Mouse (Mus musculus) liver, embryonic 16.5 days (tissue): ENCODE measurements around the gene Prrt3. TPM values are rescaled to one million over a fixed set of nuclear protein-coding genes. Genes with fewer than 3 reads are reported as not detected.

Experiments
- ATAC-seq: fragments of 200-750 bp; cut with Nextera tagmentation; 2 replicates; pipeline ENCODE4 v1.8.0; 2017; ENCODE audit warnings: low read depth, mild to moderate bottlenecking, moderate number of reproducible peaks, moderate library complexity
- H3K27ac ChIP-seq: fragments of 300-500 bp; sonication (generic); 2 replicates; pipeline ENCODE4 v1.5.1; 2014; ENCODE audit warnings: mild to moderate bottlenecking, low read length
- H3K27me3 ChIP-seq: fragments of 300-500 bp; sonication (generic); 2 replicates; pipeline ENCODE4 v1.6.1; 2014; ENCODE audit warnings: low read depth, low read length, mixed read lengths; ENCODE audit not compliant: control insufficient read depth, insufficient read depth
- H3K36me3 ChIP-seq: fragments of 300-500 bp; sonication (generic); 2 replicates; pipeline ENCODE4 v1.6.1; 2014; ENCODE audit warnings: mild to moderate bottlenecking; ENCODE audit not compliant: control insufficient read depth, insufficient read depth
- H3K4me1 ChIP-seq: fragments of 300-500 bp; sonication (generic); 2 replicates; pipeline ENCODE4 v1.6.1; 2014; ENCODE audit warnings: low read depth, low read length, mixed read lengths; ENCODE audit not compliant: control insufficient read depth
- H3K4me2 ChIP-seq: fragments of 300-500 bp; sonication (generic); 2 replicates; pipeline ENCODE4 v1.6.1; 2014; ENCODE audit warnings: low read depth, low read length, mixed read lengths
- H3K4me3 ChIP-seq: fragments of 300-500 bp; sonication (generic); 2 replicates; pipeline ENCODE4 v1.5.1; 2014; ENCODE audit warnings: low read depth, mild to moderate bottlenecking, low read length
- H3K9ac ChIP-seq: fragments of 300-500 bp; sonication (generic); 2 replicates; pipeline ENCODE4 v1.6.1; 2014; ENCODE audit warnings: low read depth, low read length
- H3K9me3 ChIP-seq: fragments of 300-500 bp; sonication (generic); replicated peaks from 2 replicates; pipeline ENCODE4 v1.6.1; 2016; ENCODE audit warnings: low read length; ENCODE audit not compliant: control insufficient read depth
- WGBS: fragments of 180-500 bp; shearing (Covaris S2); extraction: QIAGEN DNeasy Blood & Tissue Kit; methylation state at CpG from one replicate; pipeline ENCODE4 v1.1.7; 2014; ENCODE audit not compliant: insufficient replicate concordance; 5-methylcytosine and 5-hydroxymethylcytosine counted together
- polyA plus RNA-seq: library from polyadenylated mRNA; unstranded; fragments of >200 nt; fragmentation: Nextera tagmentation; extraction: Ambion mirVana; gene quantifications from 2 replicates; pipeline ENCODE4 v1.2.1, GENCODE M21; 2015

Gene Prrt3
- polyA plus RNA-seq, 1 experiment from 2014 or later, result 0.05 TPM

- ATAC-seq, result no peak
- Histone ChIP-seq H3K4me1 (peaks cover 8% of the 10 kb centered on the region), H3K9me3 (no peaks in the 10 kb centered on the region), H3K27me3 (peaks cover 20% of the 10 kb centered on the region), H3K27ac (no peak overlapping the region), H3K4me3 (no peak overlapping the region), H3K36me3 (no peaks in the 10 kb centered on the region), H3K9ac (no peak overlapping the region; the same call in 1 of the 2 replicates), H3K4me2 (no peak overlapping the region)
- WGBS, result 70% methylated on average over 3 of the region's 3 CpGs
These were observed 33.2 kb downstream of the Prrt3 start for GRCm38 (mm10) chr6:113468512-113468911.

GRCm38 (mm10) chr6:113465602-113466001 lies 36.1 kb downstream of the Prrt3 start:
- H3K4me2 ChIP-seq, result no peak overlapping the region
- 57% methylated on average over 5 of the region's 5 CpGs for WGBS
- H3K9me3 ChIP-seq, result no peaks in the 10 kb centered on the region
- H3K27ac ChIP-seq, result no peak overlapping the region
- no peak overlapping the region for H3K9ac ChIP-seq
- no peak overlapping the region for H3K4me3 ChIP-seq
- peaks cover 13% of the 10 kb centered on the region for H3K27me3 ChIP-seq
- ATAC-seq, result no peak
- peaks cover 8% of the 10 kb centered on the region for H3K4me1 ChIP-seq
- no peaks in the 10 kb centered on the region for H3K36me3 ChIP-seq

- no peaks in the 10 kb centered on the region for H3K36me3 ChIP-seq
These were observed 37.7 kb downstream of the Prrt3 start for GRCm38 (mm10) chr6:113464040-113464439.

GRCm38 (mm10) chr6:113458635-113459034 lies 43.1 kb downstream of the Prrt3 start:
- Histone ChIP-seq H3K4me3 (no peak overlapping the region), H3K36me3 (no peaks in the 10 kb centered on the region), H3K4me2 (no peak overlapping the region), H3K4me1 (no peaks in the 10 kb centered on the region), H3K27ac (no peak overlapping the region), H3K9me3 (no peaks in the 10 kb centered on the region), H3K27me3 (no peaks in the 10 kb centered on the region), H3K9ac (no peak overlapping the region)
- 54% methylated on average over 10 of the region's 10 CpGs for WGBS
- ATAC-seq, result no peak

More at GRCm38 (mm10) chr6:113464040-113464439, 37.7 kb downstream of the Prrt3 start:
- no peak overlapping the region for H3K4me3 ChIP-seq
- H3K27me3 ChIP-seq, result no peaks in the 10 kb centered on the region
- H3K9me3 ChIP-seq, result no peaks in the 10 kb centered on the region
- H3K27ac ChIP-seq, result no peak overlapping the region
- 54% methylated on average over 7 of the region's 7 CpGs for WGBS
- H3K4me2 ChIP-seq, result no peak overlapping the region
- ATAC-seq, result no peak
- no peak overlapping the region for H3K9ac ChIP-seq
- no peaks in the 10 kb centered on the region; the same call in none of the 2 replicates for H3K4me1 ChIP-seq

GRCm38 (mm10) chr6:113457952-113458534 lies 43.7 kb downstream of the Prrt3 start, which contains the start of gene Il17re:
Gene Il17re (plus strand): TSS chr6:113458484.
- WGBS, result 19% methylated on average over 10 of the region's 10 CpGs
- Histone ChIP-seq H3K4me2 (no peak within 1 kb of the TSS), H3K4me3 (no peak within 1 kb of the TSS)

GRCm38 (mm10) chr6:113455007-113455406 lies 46.7 kb downstream of the Prrt3 start:
- Histone ChIP-seq H3K9me3 (no peaks in the 10 kb centered on the region), H3K27ac (no peak overlapping the region), H3K27me3 (no peaks in the 10 kb centered on the region), H3K4me2 (no peak overlapping the region), H3K4me1 (no peaks in the 10 kb centered on the region), H3K9ac (no peak overlapping the region), H3K36me3 (no peaks in the 10 kb centered on the region), H3K4me3 (no peak overlapping the region)
- no peak for ATAC-seq
- WGBS, result 28% methylated on average over 5 of the region's 5 CpGs

More at GRCm38 (mm10) chr6:113457952-113458534, 43.7 kb downstream of the Prrt3 start, which contains the start of gene Il17re:
- no peak for ATAC-seq
- no peaks in the 10 kb centered on the region for H3K9me3 ChIP-seq
- no peak within 1 kb of the TSS for H3K9ac ChIP-seq
- H3K36me3 ChIP-seq, result no peaks in the 10 kb centered on the region
- H3K27ac ChIP-seq, result no peak within 1 kb of the TSS
- H3K4me1 ChIP-seq, result no peaks in the 10 kb centered on the region
- H3K27me3 ChIP-seq, result no peaks in the 10 kb centered on the region

GRCm38 (mm10) chr6:113451839-113452238 lies 49.9 kb downstream of the Prrt3 start:
- Histone ChIP-seq H3K4me2 (no peak overlapping the region), H3K9me3 (no peaks in the 10 kb centered on the region), H3K27me3 (no peaks in the 10 kb centered on the region), H3K9ac (no peak overlapping the region), H3K27ac (no peak overlapping the region), H3K4me3 (no peak overlapping the region), H3K36me3 (peaks cover 12% of the 10 kb centered on the region), H3K4me1 (no peaks in the 10 kb centered on the region)
- ATAC-seq, result no peak
- 78% methylated on average over 2 of the region's 2 CpGs for WGBS

- H3K4me3 ChIP-seq, result no peak overlapping the region
- no peak overlapping the region for H3K27ac ChIP-seq
- no peaks in the 10 kb centered on the region for H3K9me3 ChIP-seq
- peaks cover 10% of the 10 kb centered on the region for H3K4me1 ChIP-seq
- H3K9ac ChIP-seq, result no peak overlapping the region
- H3K4me2 ChIP-seq, result no peak overlapping the region
- H3K36me3 ChIP-seq, result peaks cover 12% of the 10 kb centered on the region
- H3K27me3 ChIP-seq, result no peaks in the 10 kb centered on the region
- WGBS, result 73% methylated on average over 4 of the region's 4 CpGs
- no peak for ATAC-seq
These were observed 54.1 kb downstream of the Prrt3 start for GRCm38 (mm10) chr6:113447639-113448038.

GRCm38 (mm10) chr6:113444207-113444965 lies 57.3 kb downstream of the Prrt3 start:
- no peaks in the 10 kb centered on the region for H3K27me3 ChIP-seq
- H3K36me3 ChIP-seq, result peaks cover 12% of the 10 kb centered on the region
- no peaks in the 10 kb centered on the region for H3K9me3 ChIP-seq
- H3K4me1 ChIP-seq, result peaks cover 15% of the 10 kb centered on the region
- 80% methylated on average over 6 of the region's 8 CpGs for WGBS
- ATAC-seq, result no peak
- H3K4me3 ChIP-seq, result no peak overlapping the region
- H3K9ac ChIP-seq, result no peak overlapping the region
- no peak overlapping the region for H3K27ac ChIP-seq
- H3K4me2 ChIP-seq, result no peak overlapping the region
